Mouse (Mus musculus) kidney, adult 2 months (tissue): ENCODE results near the gene Haus6.

Source experiments
- CTCF ChIP-seq: fragments of 200-500 bp; conservative IDR thresholded peaks from 2 replicates; pipeline ENCODE4 v1.5.1; 2011; ENCODE audit warnings: low read depth, mild to moderate bottlenecking, control low read depth, low read length, moderate library complexity, mixed read lengths; ENCODE audit not compliant: insufficient read depth, insufficient read length
- POLR2A ChIP-seq: fragments of 200-500 bp; IDR thresholded peaks from one replicate; pipeline ENCODE4 v1.6.1; 2011; ENCODE audit warnings: low read depth, low read length, control low read depth

DNA sequence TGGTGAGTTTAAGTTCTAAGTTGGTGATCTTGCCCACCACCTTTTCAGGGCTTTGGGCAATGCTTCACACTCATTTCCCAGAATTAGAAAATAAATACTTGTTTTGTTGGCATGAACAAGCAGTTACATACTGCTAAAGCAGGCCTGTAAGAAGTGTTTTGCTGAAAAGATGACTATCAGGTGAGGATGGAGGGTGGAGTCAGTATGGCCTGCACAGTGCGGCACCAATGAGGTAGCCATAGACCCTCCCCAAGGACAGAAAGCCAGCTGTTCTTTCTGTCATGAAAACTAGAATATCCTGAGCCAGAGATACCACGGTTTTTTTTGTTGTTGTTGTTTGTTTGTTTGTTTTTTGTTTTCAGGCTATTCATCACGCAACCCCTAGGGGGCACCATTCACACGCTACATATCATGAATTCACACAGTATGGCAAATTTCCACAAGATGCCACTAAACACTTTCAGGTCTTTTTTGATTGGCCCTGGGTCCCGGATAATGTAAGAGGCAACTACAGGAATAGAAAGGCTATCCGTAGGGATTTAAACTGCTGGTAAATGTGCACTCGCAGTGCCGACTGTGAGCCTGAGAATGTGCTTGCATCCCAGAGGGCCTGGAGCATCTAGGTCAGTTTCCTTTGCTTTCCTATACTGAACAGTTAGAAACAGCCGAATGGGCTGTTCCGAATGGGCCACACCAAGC, 40.0 kb upstream of the Haus6 start:
- TF ChIP-seq POLR2A: no peak
- no peak for TF ChIP-seq CTCF
